Mouse (Mus musculus) frontal cortex, postnatal 14 days (tissue): ENCODE data around the gene Lrwd1.
"Not testable (repeated sequence)": the region's sequence is repeated elsewhere in the genome, so short reads cannot be mapped to it uniquely, and the experiment has no call there.

Experiments used
- DNase-seq, 2 experiments: peaks; one replicate each; pipeline ENCODE4 v3.0.0; 2022; ENCODE audit warnings: low spot score in 2 of 2

Gene Lrwd1

GRCm38 (mm10) chr5:136147704-136148103, 11.8 kb upstream of the Lrwd1 start:
- no peak for DNase-seq

- DNase-seq: no peak
Measured at GRCm38 (mm10) chr5:136146936-136147335, 11.1 kb upstream of the Lrwd1 start.

GRCm38 (mm10) chr5:136144606-136145430, 8.9 kb upstream of the Lrwd1 start:
- no peak for DNase-seq

GRCm38 (mm10) chr5:136143161-136143755, 7.4 kb upstream of the Lrwd1 start:
- DNase-seq: no peak

GRCm38 (mm10) chr5:136142746-136143145, 6.9 kb upstream of the Lrwd1 start:
- DNase-seq: no peak

GRCm38 (mm10) chr5:136140057-136140482, 4.2 kb upstream of the Lrwd1 start:
- peak in 1 of 2 experiments; percentile 25 for DNase-seq

- no peak for DNase-seq
Measured at GRCm38 (mm10) chr5:136139393-136139792, 3.5 kb upstream of the Lrwd1 start.

GRCm38 (mm10) chr5:136137658-136138274, 1.9 kb upstream of the Lrwd1 start:
- DNase-seq: no peak

GRCm38 (mm10) chr5:136136292-136136990, 567 bp upstream of the Lrwd1 start:
- DNase-seq: no peak

GRCm38 (mm10) chr5:136122165-136122564, 13.7 kb downstream of the Lrwd1 start:
- DNase-seq: no peak

GRCm38 (mm10) chr5:136116784-136117112, 19.1 kb downstream of the Lrwd1 start:
- no peak for DNase-seq

- peak; percentile 92 to 96 for DNase-seq
Measured at GRCm38 (mm10) chr5:136115891-136116783, 19.7 kb downstream of the Lrwd1 start, which contains the start of gene Polr2j. TSS of gene Polr2j (plus strand) at chr5:136116631.

- DNase-seq: not testable (repeated sequence)
Measured at GRCm38 (mm10) chr5:136113546-136113945, 22.3 kb downstream of the Lrwd1 start.

GRCm38 (mm10) chr5:136109042-136109441, 26.8 kb downstream of the Lrwd1 start:
- DNase-seq: no peak

- no peak for DNase-seq
Measured at GRCm38 (mm10) chr5:136108486-136108885, 27.4 kb downstream of the Lrwd1 start.

- no peak for DNase-seq
Measured at GRCm38 (mm10) chr5:136104511-136104910, 31.4 kb downstream of the Lrwd1 start.

GRCm38 (mm10) chr5:136102099-136102820, 33.6 kb downstream of the Lrwd1 start:
- DNase-seq: peak; percentile 40 to 50

GRCm38 (mm10) chr5:136098536-136098935, 37.3 kb downstream of the Lrwd1 start:
- no peak for DNase-seq

- DNase-seq: no peak
Measured at GRCm38 (mm10) chr5:136095089-136095488, 40.8 kb downstream of the Lrwd1 start.

GRCm38 (mm10) chr5:136094249-136095010, 41.4 kb downstream of the Lrwd1 start:
- no peak for DNase-seq
